Mouse (Mus musculus): ENCODE measurements around the gene Elfn1.

Elfn1 gene

DNA sequence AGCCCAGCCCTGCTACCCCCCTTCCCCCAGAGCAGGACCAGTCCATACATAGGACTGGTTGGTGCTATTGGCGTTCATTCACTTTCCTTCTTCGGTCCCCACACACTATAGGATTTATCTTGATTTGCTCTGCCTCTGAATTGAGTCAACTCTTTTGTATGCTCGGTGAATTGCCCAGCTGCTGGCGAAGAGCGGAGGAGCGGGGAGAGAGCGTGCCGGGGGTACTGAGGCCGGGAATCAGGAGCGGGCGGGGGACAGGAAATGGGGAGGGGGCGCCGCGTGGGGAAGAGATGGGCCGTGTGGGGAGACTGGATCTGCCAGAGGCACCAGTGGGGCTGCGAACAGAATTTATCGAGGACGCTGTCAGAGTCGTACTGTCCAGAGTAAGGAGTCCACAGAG, 3.8 kb downstream of the Elfn1 start:
- DNase-seq (ENCODE audit: low read depth, low spot score) = no peak

- no peak for DNase-seq (ENCODE audit: low read depth, low spot score)
Measured at GRCm38 (mm10) chr5:139912121-139912771, 4.5 kb downstream of the Elfn1 start.

GRCm38 (mm10) chr5:139921666-139922065, 13.9 kb downstream of the Elfn1 start:
- DNase-seq (ENCODE audit: low read depth, low spot score) = no peak

DNA sequence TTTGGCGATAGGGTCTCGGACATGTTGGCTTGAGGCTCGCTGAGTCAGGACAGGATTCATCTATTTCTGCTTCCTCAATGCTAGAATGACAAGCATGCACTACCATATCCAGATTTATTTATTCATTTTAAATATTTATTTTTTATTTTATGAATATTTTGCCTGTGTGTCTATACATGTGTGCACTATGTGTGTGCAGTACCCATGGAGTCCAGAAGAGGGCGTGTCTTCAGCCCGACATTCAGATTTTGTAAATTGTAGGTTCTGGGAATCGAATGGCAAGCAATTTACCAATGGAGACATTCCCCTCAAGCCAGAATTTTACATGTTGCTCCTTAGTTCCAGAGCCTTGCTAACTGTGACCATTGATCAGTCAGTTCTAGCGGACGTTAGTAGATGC, 16.1 kb downstream of the Elfn1 start:
- DNase-seq (ENCODE audit: low read depth, low spot score) = no peak

- no peak for DNase-seq (ENCODE audit: low read depth, low spot score)
Measured at GRCm38 (mm10) chr5:139930102-139930501, 22.4 kb downstream of the Elfn1 start.

DNA sequence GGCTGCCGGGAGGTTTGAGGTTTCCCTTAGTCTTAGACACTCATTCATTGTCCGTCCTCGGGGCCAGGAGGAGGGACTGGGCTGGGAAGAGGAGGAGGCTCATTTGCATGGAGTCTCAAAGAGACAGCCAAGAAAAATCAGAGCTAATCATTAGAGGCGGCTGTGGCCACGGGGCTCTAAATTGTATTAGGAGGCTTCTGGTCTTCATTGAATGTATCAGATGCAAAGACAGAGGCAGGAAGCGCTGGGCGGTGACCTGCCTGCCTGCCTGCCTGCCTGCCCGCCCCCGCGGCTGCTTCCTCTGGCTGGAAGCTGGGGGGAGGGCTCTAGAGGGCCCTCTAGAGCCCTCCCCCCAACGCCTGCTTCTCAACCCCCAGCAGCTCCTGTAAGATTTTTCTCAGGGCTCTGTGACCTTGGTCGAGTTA, 23.2 kb downstream of the Elfn1 start:
- no peak for DNase-seq (ENCODE audit: low read depth, low spot score)

GRCm38 (mm10) chr5:139931947-139932540, 24.3 kb downstream of the Elfn1 start:
- DNase-seq (ENCODE audit: low read depth, low spot score) = no peak

DNA sequence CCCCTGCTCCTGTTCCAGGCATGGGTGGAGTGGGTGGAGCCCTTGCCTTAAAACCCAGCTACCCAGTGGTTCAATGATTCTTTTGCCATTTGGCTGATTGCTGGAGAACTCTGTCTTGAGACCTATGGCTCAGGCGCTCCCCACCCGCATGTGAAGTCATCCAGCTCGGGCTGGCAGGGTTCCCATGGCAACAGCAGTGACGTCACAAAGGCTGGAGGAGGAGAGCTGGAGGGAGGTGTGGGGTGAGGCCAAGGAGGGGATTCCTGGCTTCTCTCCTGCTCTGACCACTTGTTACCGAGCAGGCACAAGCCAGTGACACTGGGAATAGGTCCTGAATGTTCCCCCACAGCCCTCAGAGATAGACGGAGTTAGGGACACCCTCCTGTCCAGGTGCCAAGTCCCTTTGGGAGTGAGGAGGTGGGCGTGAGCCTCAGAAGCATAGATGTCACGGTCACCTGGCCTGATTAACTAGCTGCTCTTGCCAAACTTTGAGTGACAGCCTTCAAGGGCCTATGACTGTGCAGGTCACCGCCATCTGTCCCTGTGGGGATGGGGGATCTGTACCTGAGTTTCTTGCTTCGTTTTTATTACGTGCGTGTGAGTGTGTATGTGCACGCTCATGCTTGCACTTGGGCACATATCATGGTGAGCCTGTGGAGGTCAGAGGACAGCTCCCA, 25.0 kb downstream of the Elfn1 start:
- peak; percentile 16 for DNase-seq (ENCODE audit: low read depth, low spot score)

DNA sequence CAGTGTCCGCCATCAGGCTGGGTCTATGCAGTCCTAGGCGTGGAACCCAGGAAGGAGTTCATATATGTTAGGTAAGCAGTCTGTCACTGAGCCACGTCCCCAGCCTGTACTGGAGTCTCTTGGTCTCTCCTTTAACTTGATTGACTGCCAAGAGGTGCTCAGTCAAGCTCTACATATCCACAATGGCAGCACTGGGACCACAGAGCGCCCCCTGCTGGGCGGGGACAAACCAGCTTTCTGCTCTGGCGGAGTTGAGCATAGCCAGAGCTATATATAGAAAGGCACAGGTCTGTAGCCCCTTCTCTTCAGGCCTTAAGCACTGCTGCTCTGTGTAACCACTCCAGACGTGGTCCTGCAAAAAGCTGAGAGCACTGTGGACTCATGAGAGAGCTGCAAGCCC, 25.7 kb downstream of the Elfn1 start:
- DNase-seq (ENCODE audit: low read depth, low spot score) = no peak

- DNase-seq (ENCODE audit: low read depth, low spot score) = no peak
Measured at GRCm38 (mm10) chr5:139936431-139936830, 28.7 kb downstream of the Elfn1 start.

DNA sequence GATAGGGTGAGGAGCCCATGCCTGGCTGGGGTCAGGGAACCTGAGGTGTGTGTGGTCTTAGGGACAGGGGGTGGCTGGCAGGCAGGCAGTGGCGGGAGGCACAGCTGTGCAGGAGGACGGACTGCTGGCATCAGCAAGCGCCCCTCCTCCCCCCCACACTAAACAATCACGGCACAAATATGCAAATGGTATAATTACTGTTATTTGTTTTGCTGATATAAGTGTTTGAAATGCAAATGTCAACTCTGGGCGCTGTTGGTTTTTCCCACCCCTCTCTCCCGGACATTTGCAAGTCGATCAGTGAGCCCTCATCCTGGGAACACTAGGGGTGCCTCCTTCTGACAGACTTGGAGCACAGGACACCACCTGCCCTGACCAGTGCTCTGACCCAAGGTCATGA, 37.0 kb downstream of the Elfn1 start:
- no peak for DNase-seq (ENCODE audit: low read depth, low spot score)

GRCm38 (mm10) chr5:139945715-139946364, 38.1 kb downstream of the Elfn1 start:
- no peak for DNase-seq (ENCODE audit: low read depth, low spot score)

GRCm38 (mm10) chr5:139947446-139947845, 39.7 kb downstream of the Elfn1 start:
- no peak for DNase-seq (ENCODE audit: low read depth, low spot score)

GRCm38 (mm10) chr5:139948552-139948951, 40.8 kb downstream of the Elfn1 start:
- no peak for DNase-seq (ENCODE audit: low read depth, low spot score)

GRCm38 (mm10) chr5:139949363-139949762, 41.6 kb downstream of the Elfn1 start:
- no peak for DNase-seq (ENCODE audit: low read depth, low spot score)

DNA sequence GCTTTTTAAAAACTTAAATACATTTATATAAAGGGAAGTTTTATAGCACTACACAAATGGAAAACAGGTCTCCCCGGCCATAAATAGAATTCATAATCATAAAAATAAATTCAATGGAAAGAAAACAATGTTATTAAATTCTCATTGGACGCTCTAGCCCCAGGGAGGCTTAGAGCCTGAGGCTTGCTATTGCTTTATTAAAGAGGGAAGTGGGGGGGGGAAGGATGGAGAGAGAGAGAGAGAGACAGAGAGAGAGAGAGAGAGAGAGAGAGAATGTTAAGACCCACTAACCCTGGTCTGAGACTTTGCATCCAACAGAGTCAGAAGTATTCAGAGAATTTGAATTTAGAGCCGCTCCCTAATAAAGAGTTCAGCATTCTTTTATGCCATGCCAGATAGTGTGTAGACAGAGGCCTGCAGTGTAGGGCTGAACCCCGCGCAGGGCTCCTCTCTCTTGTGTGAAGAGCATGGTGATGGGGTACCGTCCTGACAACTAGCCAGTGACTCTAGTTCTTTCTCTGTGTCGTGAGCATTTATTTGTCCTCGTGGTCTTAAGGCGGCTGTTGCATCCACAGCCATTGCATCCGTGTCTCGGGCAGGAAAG, 42.3 kb downstream of the Elfn1 start:
- DNase-seq (ENCODE audit: low read depth, low spot score) = no peak

DNA sequence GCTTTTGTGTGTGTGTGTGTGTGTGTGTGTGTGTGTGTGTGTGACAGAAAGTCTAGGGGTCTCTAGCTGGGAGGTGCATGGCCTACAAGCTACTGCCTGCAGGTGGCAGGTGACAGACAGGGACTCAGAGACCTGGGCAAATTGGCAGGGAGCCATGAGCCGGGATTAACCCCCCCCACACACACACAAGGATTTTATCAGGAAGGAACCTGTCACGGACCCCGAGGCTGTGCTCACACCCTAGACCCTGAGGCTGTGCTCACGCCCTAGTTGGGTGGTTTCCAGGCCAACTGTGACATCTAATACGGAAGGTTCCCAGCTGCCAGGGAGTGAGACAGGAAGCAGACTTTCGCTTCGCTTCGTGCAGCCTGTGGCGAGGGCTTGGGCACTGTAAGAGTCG, 49.1 kb downstream of the Elfn1 start:
- DNase-seq (ENCODE audit: low read depth, low spot score) = no peak

GRCm38 (mm10) chr5:139959741-139960140, 52.0 kb downstream of the Elfn1 start:
- no peak for DNase-seq (ENCODE audit: low read depth, low spot score)

- no peak for DNase-seq (ENCODE audit: low read depth, low spot score)
Measured at GRCm38 (mm10) chr5:139964391-139964790, 56.6 kb downstream of the Elfn1 start.

- DNase-seq (ENCODE audit: low read depth, low spot score) = no peak
Measured at GRCm38 (mm10) chr5:139965596-139965995, 57.9 kb downstream of the Elfn1 start.

GRCm38 (mm10) chr5:139969151-139969948, 61.6 kb downstream of the Elfn1 start:
- DNase-seq (ENCODE audit: low read depth, low spot score) = no peak
